Mouse (Mus musculus): ENCODE results near the gene Mthfr. TPM values are rescaled to one million over a fixed set of nuclear protein-coding genes. Genes with fewer than 3 reads are reported as not detected.
A peak's percentile ranks its signal among the peaks of the same experiment; 100 is the strongest.

The Mthfr gene
- polyA plus RNA-seq, 1 experiment from 2014 or later = 26.5 TPM

DNA sequence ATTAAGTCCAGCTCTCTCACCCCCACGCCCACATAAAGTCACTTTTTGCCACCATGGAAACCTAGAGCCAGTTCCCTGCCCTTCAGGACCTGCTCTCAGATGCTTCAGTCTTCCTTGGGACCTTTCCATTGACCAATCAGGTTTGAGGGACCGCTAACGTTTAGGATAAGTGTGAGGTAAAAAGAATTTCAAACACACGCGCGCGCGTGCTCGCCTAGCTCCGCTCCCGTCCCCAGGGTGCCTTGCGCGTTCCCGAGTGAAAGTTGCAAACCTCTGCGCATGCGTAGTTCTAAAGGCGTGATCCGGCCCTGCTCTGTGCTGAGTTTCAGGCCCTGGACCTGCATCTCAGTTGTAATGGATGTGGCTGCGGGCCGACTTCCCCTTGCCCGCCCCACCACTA is 36.4 kb downstream of the Mthfr start:
- ATAC-seq (ENCODE audit: low FRiP score, low TSS enrichment) = peak; percentile 24; the same call in 1 of the 2 replicates
- H3K9ac ChIP-seq (replicated peaks; ENCODE audit: low read length) = peak overlapping the region; percentile 37
- peaks cover 4% of the 10 kb centered on the region for H3K36me3 ChIP-seq (ENCODE audit: insufficient read depth, low read length)
- H3K9me3 ChIP-seq (ENCODE audit: low read length) = no peaks in the 10 kb centered on the region
- H3K4me2 ChIP-seq (replicated peaks; ENCODE audit: low read depth, low read length) = peak overlapping the region; percentile 48
- no peaks in the 10 kb centered on the region for H3K27me3 ChIP-seq (ENCODE audit: insufficient read depth, low read length)
- H3K27ac ChIP-seq (ENCODE audit: low read length) = no peak overlapping the region
- 44% methylated on average over 21 of the region's 21 CpGs for WGBS
- peaks cover 4% of the 10 kb centered on the region for H3K4me1 ChIP-seq (ENCODE audit: insufficient read depth, low read length)
- H3K4me3 ChIP-seq (ENCODE audit: low read length) = peak overlapping the region; percentile 34

DNA sequence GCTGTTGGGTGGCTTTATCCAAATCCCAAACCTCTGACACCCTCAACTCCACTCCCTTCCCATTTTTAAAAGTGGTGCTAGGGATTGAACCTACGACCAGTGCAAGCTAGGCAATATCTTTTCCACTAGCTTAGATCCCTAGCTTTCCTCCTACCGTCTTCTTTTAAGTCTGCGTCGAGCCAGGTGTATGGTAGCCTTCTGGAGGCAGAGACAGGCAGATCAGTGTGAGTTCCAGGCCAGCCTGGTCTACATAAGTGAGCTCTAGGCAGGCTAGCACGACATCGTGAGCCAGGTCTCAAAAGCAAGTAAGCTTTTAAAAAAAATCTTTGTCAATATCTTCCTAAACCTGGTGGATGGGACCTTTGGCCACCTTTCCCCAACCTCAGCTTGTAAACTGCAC is 37.0 kb downstream of the Mthfr start:
- no peaks in the 10 kb centered on the region for H3K9me3 ChIP-seq (ENCODE audit: low read length)
- no peaks in the 10 kb centered on the region for H3K27me3 ChIP-seq (ENCODE audit: insufficient read depth, low read length)
- ATAC-seq (ENCODE audit: low FRiP score, low TSS enrichment) = no peak
- no peak overlapping the region for H3K4me2 ChIP-seq (replicated peaks; ENCODE audit: low read depth, low read length)
- peaks cover 4% of the 10 kb centered on the region for H3K4me1 ChIP-seq (ENCODE audit: insufficient read depth, low read length)
- 90% methylated on average over 6 of the region's 6 CpGs for WGBS
- no peak overlapping the region for H3K27ac ChIP-seq (ENCODE audit: low read length)
- no peak overlapping the region for H3K4me3 ChIP-seq (ENCODE audit: low read length)
- peak overlapping the region; percentile 37; the same call in 1 of the 2 replicates for H3K9ac ChIP-seq (replicated peaks; ENCODE audit: low read length)
- peaks cover 10% of the 10 kb centered on the region for H3K36me3 ChIP-seq (ENCODE audit: insufficient read depth, low read length)

DNA sequence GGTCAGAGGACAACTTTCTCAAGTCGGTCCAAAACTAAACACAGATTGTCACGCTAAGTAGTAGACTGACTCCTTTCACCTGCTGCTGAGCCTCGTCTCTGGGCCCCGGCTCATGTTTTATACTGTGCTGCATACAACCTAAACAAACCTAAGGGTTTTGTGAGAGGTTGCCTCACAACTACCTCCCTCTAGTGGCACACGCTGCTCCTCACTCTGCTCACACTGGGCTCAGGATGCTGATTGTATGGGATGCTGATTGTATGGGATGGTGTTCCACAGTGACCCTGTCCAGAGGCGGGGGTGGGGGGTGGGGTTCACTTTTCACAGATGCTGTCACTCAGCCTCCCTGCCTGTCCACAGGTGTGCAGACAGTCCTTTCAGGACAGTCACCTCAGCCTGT is 40.3 kb downstream of the Mthfr start:
- H3K27me3 ChIP-seq (ENCODE audit: insufficient read depth, low read length) = no peaks in the 10 kb centered on the region
- no peak overlapping the region for H3K4me2 ChIP-seq (replicated peaks; ENCODE audit: low read depth, low read length)
- H3K4me3 ChIP-seq (ENCODE audit: low read length) = no peak overlapping the region
- no peak for ATAC-seq (ENCODE audit: low FRiP score, low TSS enrichment)
- H3K9me3 ChIP-seq (ENCODE audit: low read length) = no peaks in the 10 kb centered on the region
- H3K4me1 ChIP-seq (ENCODE audit: insufficient read depth, low read length) = peaks cover 19% of the 10 kb centered on the region
- peaks cover 15% of the 10 kb centered on the region for H3K36me3 ChIP-seq (ENCODE audit: insufficient read depth, low read length)
- H3K27ac ChIP-seq (ENCODE audit: low read length) = no peak overlapping the region
- H3K9ac ChIP-seq (replicated peaks; ENCODE audit: low read length) = no peak overlapping the region
- WGBS = 67% methylated on average over 6 of the region's 6 CpGs

DNA sequence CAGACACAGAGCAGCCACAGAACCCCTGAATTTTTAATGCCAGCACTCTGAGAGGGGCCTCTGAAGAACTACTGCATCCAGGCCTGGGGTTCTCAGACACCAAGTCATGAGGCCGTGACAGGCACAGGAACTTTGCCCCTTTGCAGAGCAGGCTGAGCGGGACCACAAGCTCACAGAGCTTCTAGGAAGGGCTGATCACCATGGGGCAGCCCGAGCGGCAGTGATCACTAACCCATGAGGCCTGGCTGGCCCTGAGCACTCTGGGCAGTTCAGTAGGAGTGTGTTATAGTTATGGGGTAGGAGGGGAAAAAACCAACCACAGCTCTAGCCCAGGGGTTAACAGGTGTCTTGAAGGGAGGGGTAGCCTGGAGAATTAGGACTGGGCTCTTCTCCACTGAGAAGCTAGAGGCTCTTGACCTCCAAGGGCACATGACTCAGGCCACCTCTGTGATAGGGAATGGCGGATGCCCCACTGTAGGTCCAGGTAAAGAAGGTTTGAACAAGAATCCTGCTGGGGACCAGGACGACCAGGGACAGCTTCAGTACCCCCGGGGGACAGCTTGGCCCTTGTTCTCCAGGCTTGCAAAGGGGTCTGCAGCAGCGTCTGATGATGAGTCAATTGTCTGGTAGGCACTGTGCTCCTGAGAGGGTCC is 41.2 kb downstream of the Mthfr start:
- Histone ChIP-seq H3K4me1 (ENCODE audit: insufficient read depth, low read length) (peaks cover 19% of the 10 kb centered on the region), H3K4me3 (ENCODE audit: low read length) (no peak overlapping the region), H3K4me2 (replicated peaks; ENCODE audit: low read depth, low read length) (no peak overlapping the region), H3K36me3 (ENCODE audit: insufficient read depth, low read length) (peaks cover 15% of the 10 kb centered on the region), H3K27me3 (ENCODE audit: insufficient read depth, low read length) (no peaks in the 10 kb centered on the region), H3K27ac (ENCODE audit: low read length) (no peak overlapping the region), H3K9me3 (ENCODE audit: low read length) (no peaks in the 10 kb centered on the region), H3K9ac (replicated peaks; ENCODE audit: low read length) (no peak overlapping the region)
- ATAC-seq (ENCODE audit: low FRiP score, low TSS enrichment) = no peak
- 85% methylated on average over 8 of the region's 8 CpGs for WGBS

DNA sequence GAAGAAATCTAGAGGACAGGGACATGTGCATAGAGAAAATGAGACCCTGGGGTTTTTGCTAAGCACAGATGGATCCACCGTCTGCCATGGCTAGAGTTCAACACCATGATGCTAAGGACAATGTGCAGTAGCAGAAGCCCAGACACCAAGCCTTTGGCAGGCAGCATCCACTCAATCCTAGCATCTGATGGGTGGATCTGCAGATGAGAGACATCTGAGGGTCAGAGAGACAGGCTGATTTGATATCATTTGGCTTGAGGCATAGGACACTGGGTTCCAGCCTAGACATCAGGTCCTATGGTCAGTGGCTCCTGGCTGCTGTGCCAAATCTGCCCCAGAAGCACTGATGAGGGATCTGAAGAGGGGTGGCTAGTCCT is 41.7 kb downstream of the Mthfr start:
- no peak for ATAC-seq (ENCODE audit: low FRiP score, low TSS enrichment)
- peaks cover 15% of the 10 kb centered on the region for H3K36me3 ChIP-seq (ENCODE audit: insufficient read depth, low read length)
- no peaks in the 10 kb centered on the region for H3K27me3 ChIP-seq (ENCODE audit: insufficient read depth, low read length)
- no peak overlapping the region for H3K4me2 ChIP-seq (replicated peaks; ENCODE audit: low read depth, low read length)
- 88% methylated on average over 1 of the region's 1 CpGs for WGBS
- no peaks in the 10 kb centered on the region for H3K9me3 ChIP-seq (ENCODE audit: low read length)
- no peak overlapping the region for H3K4me3 ChIP-seq (ENCODE audit: low read length)
- peaks cover 24% of the 10 kb centered on the region for H3K4me1 ChIP-seq (ENCODE audit: insufficient read depth, low read length)
- no peak overlapping the region for H3K27ac ChIP-seq (ENCODE audit: low read length)
- no peak overlapping the region for H3K9ac ChIP-seq (replicated peaks; ENCODE audit: low read length)

DNA sequence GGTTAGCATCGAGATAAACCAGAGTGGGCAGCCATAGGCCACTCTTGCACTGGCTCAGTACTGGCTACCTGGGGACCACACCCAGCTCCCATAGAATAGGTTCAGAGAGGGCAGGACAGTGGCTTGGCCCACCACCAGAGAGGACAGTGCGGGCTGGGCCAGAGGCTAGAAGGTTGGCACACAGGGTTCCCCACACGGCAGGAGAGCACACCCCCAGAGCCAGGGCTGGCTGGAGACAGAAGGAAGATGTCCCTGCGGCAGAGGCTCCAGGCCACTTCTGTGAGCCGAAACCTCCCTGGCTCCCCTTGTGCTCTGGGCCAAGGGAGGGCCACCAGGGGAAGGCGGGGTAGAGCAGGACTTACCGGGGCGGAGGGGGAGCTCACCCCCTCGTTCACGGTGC is 42.3 kb downstream of the Mthfr start:
- Histone ChIP-seq H3K4me2 (replicated peaks; ENCODE audit: low read depth, low read length) (no peak overlapping the region), H3K27ac (ENCODE audit: low read length) (no peak overlapping the region), H3K27me3 (ENCODE audit: insufficient read depth, low read length) (no peaks in the 10 kb centered on the region), H3K4me3 (ENCODE audit: low read length) (no peak overlapping the region), H3K4me1 (ENCODE audit: insufficient read depth, low read length) (peaks cover 26% of the 10 kb centered on the region), H3K9ac (replicated peaks; ENCODE audit: low read length) (no peak overlapping the region), H3K36me3 (ENCODE audit: insufficient read depth, low read length) (peaks cover 15% of the 10 kb centered on the region), H3K9me3 (ENCODE audit: low read length) (no peaks in the 10 kb centered on the region)
- ATAC-seq (ENCODE audit: low FRiP score, low TSS enrichment) = no peak
- 92% methylated on average over 10 of the region's 10 CpGs for WGBS

DNA sequence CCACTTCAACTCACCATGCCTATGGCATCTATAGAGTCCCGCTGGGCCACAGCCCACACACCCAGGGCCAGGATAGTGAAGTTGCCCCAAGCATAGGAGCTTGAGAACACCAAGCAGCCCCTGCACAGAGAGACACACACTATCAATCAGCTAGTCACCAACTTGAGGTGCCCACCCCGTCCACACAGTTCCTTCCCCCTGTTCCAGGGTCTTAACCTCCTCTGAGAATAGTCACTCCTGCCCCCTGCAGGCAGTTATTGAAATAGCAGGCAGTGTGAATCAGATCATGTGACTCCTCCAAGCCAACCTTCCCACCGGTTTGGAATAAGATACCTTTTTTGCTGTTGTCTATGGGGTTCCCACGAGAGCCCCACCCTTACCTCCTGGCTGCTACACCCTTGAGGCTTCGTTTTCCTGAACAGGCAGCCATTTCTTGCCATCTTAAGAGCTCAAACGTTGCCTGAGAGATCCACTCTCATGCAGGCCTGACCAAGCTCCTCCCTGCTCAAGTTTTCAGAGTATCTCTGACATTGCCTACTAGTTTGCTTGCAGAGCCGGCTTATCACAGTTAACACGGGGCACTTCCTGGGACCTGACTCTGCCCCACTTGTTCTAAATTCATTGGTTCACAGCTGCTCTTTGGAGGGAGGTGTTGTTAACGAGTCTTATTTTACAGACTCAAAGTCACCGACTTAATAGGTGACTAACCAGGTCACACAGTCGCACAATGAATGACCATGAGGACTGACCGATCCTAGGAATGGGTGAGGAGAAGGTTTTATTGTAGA is 43.6 kb downstream of the Mthfr start:
- peaks cover 35% of the 10 kb centered on the region for H3K4me1 ChIP-seq (ENCODE audit: insufficient read depth, low read length)
- no peaks in the 10 kb centered on the region for H3K9me3 ChIP-seq (ENCODE audit: low read length)
- H3K4me3 ChIP-seq (ENCODE audit: low read length) = no peak overlapping the region
- H3K9ac ChIP-seq (replicated peaks; ENCODE audit: low read length) = no peak overlapping the region
- H3K27me3 ChIP-seq (ENCODE audit: insufficient read depth, low read length) = no peaks in the 10 kb centered on the region
- H3K27ac ChIP-seq (ENCODE audit: low read length) = 0 out of 2 replicates have a peak overlapping the region, but pooled peaks have one; percentile 9
- 0 out of 2 replicates have a peak, but pooled peaks have one; percentile 5 for ATAC-seq (ENCODE audit: low FRiP score, low TSS enrichment)
- no peak overlapping the region for H3K4me2 ChIP-seq (replicated peaks; ENCODE audit: low read depth, low read length)
- 47% methylated on average over 12 of the region's 12 CpGs for WGBS
- H3K36me3 ChIP-seq (ENCODE audit: insufficient read depth, low read length) = peaks cover 15% of the 10 kb centered on the region

DNA sequence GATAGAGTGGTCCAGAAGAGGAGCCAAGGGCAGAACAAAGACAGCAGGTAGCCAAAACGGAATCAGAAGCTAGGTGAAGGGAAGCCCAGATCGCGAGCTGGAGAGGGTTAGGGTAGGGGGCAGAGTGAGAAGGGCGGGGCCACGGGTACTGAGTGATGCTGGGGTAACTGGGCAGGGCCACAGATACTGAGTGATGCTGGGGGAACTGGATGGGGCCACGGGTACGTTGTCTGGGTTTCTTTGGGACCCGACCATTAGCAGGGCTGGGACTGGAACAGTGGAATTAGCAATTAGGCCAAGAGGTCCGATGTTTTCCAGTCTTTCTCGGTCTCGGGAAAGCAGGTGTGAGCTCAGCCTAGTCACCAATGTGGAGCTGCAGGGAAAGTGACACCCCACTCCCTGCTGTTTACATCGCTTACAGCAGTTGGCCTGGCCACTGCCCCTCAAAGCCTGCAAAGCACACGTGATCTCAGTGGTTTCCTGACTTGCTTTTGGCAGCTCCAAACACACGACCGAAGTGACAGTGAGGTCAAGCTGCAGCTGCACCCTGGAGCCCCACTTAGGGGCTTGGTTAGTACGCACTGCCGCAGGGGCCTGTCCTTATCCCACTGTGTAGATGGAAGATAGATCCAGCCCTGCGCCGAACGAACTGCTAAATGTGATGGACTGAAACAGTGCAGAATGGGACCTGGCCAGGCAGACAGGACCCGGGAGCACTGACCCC is 44.5 kb downstream of the Mthfr start:
- Histone ChIP-seq H3K27ac (ENCODE audit: low read length) (0 out of 2 replicates have a peak overlapping the region, but pooled peaks have one; percentile 30), H3K36me3 (ENCODE audit: insufficient read depth, low read length) (peaks cover 15% of the 10 kb centered on the region), H3K9me3 (ENCODE audit: low read length) (no peaks in the 10 kb centered on the region), H3K27me3 (ENCODE audit: insufficient read depth, low read length) (no peaks in the 10 kb centered on the region), H3K4me1 (ENCODE audit: insufficient read depth, low read length) (peaks cover 38% of the 10 kb centered on the region), H3K9ac (replicated peaks; ENCODE audit: low read length) (no peak overlapping the region), H3K4me2 (replicated peaks; ENCODE audit: low read depth, low read length) (0 out of 2 replicates have a peak overlapping the region, but pooled peaks have one; percentile 7), H3K4me3 (ENCODE audit: low read length) (no peak overlapping the region)
- ATAC-seq (ENCODE audit: low FRiP score, low TSS enrichment) = no peak
- 48% methylated on average over 21 of the region's 21 CpGs for WGBS

DNA sequence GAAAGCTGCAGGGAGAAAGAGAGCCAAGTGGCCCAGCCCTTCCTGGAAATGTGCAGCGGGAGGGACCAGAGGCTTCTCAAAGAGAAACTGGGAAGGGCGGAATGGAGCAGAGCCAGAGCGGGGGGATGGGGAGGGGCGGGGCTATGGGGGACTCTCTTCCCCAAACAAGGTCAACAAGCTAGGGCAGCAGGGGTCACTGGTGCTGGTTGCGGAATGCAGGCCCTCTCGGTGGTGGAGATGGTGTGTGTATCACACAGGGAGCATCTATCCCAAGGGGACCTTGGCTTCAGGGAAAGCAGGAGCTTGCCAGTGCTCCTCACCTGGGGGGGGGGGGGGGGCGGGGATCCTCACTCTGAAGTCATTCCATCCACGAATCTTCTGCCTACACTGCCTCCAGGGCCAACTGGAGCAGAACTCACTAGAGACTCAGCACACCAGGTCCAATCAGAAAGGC is 45.4 kb downstream of the Mthfr start:
- no peaks in the 10 kb centered on the region for H3K9me3 ChIP-seq (ENCODE audit: low read length)
- 15% methylated on average over 7 of the region's 8 CpGs for WGBS

More for the DNA sequence above, 45.4 kb downstream of the Mthfr start:
- Histone ChIP-seq H3K36me3 (ENCODE audit: insufficient read depth, low read length) (peaks cover 15% of the 10 kb centered on the region), H3K4me1 (ENCODE audit: insufficient read depth, low read length) (peaks cover 38% of the 10 kb centered on the region), H3K4me3 (ENCODE audit: low read length) (no peak overlapping the region), H3K27ac (ENCODE audit: low read length) (no peak overlapping the region), H3K4me2 (replicated peaks; ENCODE audit: low read depth, low read length) (no peak overlapping the region), H3K9ac (replicated peaks; ENCODE audit: low read length) (no peak overlapping the region), H3K27me3 (ENCODE audit: insufficient read depth, low read length) (no peaks in the 10 kb centered on the region)
- no peak for ATAC-seq (ENCODE audit: low FRiP score, low TSS enrichment)
